Mouse (Mus musculus) midbrain, embryonic 13.5 days (tissue): ENCODE data around the gene Khdc4. TPM values are rescaled to one million over a fixed set of nuclear protein-coding genes. Genes with fewer than 3 reads are reported as not detected.
A peak's percentile ranks its signal among the peaks of the same experiment; 100 is the strongest.

ENCODE experiments used
- ATAC-seq: fragments of 200-750 bp; cut with Nextera tagmentation; 2 replicates; pipeline ENCODE4 v1.8.0; 2017; ENCODE audit warnings: mild to moderate bottlenecking, moderate TSS enrichment, moderate library complexity
- H3K27ac ChIP-seq: fragments of 300-500 bp; sonication (generic); 2 replicates; pipeline ENCODE4 v1.5.1; 2015; ENCODE audit warnings: inconsistent platforms, mild to moderate bottlenecking, moderate library complexity
- H3K27me3 ChIP-seq: fragments of 300-500 bp; sonication (generic); 2 replicates; pipeline ENCODE4 v1.6.1; 2015; ENCODE audit warnings: mild to moderate bottlenecking, inconsistent platforms
- H3K36me3 ChIP-seq: fragments of 300-500 bp; sonication (generic); 2 replicates; pipeline ENCODE4 v1.6.1; 2015; ENCODE audit warnings: mild to moderate bottlenecking, inconsistent platforms
- H3K4me1 ChIP-seq: fragments of 300-500 bp; sonication (generic); replicated peaks from 2 replicates; pipeline ENCODE4 v1.6.1; 2015; ENCODE audit warnings: inconsistent platforms
- H3K4me2 ChIP-seq: fragments of 300-500 bp; sonication (generic); replicated peaks from 2 replicates; pipeline ENCODE4 v1.6.1; 2015; ENCODE audit warnings: moderate library complexity, mild to moderate bottlenecking, inconsistent platforms
- H3K4me3 ChIP-seq: fragments of 300-500 bp; sonication (generic); replicated peaks from 2 replicates; pipeline ENCODE4 v1.5.1; 2015; ENCODE audit warnings: mild to moderate bottlenecking, inconsistent platforms
- H3K9ac ChIP-seq: fragments of 300-500 bp; sonication (generic); replicated peaks from 2 replicates; pipeline ENCODE4 v1.6.1; 2015; ENCODE audit warnings: mild to moderate bottlenecking, inconsistent platforms
- H3K9me3 ChIP-seq: fragments of 300-500 bp; sonication (generic); 2 replicates; pipeline ENCODE4 v1.6.1; 2016; ENCODE audit warnings: mild to moderate bottlenecking, inconsistent platforms
- WGBS: fragments of 180-500 bp; shearing (Covaris S2); methylation state at CpG from one replicate; pipeline ENCODE4 v1.1.7; 2015; 5-methylcytosine and 5-hydroxymethylcytosine counted together
- polyA plus RNA-seq: library from polyadenylated mRNA; unstranded; fragments of >200 nt; fragmentation: Nextera tagmentation; extraction: Ambion mirVana; gene quantifications from 2 replicates; pipeline ENCODE4 v1.2.1, GENCODE M21; 2015

The Khdc4 gene
- polyA plus RNA-seq, 1 experiment from 2014 or later: 105 TPM

DNA sequence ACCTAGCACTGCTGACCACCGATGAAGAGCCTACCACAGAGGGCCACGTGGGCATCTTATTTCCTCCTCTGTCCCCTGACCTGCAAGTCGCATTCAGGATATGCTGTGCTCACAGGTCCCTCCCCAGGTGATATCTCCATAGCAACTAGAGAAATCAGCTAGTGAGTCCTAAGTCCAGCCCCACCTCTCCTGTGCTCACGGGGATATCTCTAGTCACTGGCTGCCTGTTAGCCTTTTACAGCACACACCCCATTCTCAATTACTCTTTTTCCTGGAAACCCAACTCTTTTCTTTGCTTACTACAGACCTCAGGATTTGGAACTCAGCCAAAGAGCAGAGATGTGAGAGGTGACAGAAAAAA lies 61.2 kb downstream of the Khdc4 start:
- ATAC-seq: no peak
- peaks cover 17% of the 10 kb centered on the region for H3K9me3 ChIP-seq
- H3K27me3 ChIP-seq: no peaks in the 10 kb centered on the region
- no peaks in the 10 kb centered on the region for H3K4me1 ChIP-seq
- no peak overlapping the region for H3K4me3 ChIP-seq
- WGBS: 93% methylated on average over 4 of the region's 4 CpGs
- no peak overlapping the region for H3K4me2 ChIP-seq
- no peak overlapping the region for H3K27ac ChIP-seq
- H3K9ac ChIP-seq: no peak overlapping the region
- H3K36me3 ChIP-seq: peaks cover 91% of the 10 kb centered on the region

DNA sequence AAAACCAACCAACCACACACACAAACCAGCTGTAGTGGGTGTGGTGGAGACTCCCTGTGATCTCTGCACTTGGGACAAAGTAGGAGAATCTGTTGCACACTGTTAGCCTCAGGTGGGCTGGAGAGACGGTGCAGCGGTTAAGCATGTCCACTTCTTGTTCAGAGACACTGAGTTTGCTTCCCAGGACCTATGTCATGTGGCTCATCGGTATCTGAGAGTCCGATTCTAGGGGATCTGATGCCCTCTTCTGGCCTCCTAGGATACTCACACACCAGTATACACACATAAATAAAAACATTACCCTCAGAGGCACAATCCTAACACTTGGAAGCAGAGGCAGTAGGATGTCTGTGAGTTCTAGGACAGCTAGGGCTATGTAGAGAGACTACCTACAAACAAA lies 68.7 kb downstream of the Khdc4 start:
- H3K9ac ChIP-seq: no peak overlapping the region
- H3K27me3 ChIP-seq: no peaks in the 10 kb centered on the region
- H3K4me1 ChIP-seq: peaks cover 47% of the 10 kb centered on the region
- WGBS: 77% methylated on average over 4 of the region's 4 CpGs
- H3K4me2 ChIP-seq: no peak overlapping the region
- no peaks in the 10 kb centered on the region for H3K9me3 ChIP-seq
- peaks cover 80% of the 10 kb centered on the region for H3K36me3 ChIP-seq
- ATAC-seq: no peak
- H3K27ac ChIP-seq: no peak overlapping the region
- no peak overlapping the region for H3K4me3 ChIP-seq

DNA sequence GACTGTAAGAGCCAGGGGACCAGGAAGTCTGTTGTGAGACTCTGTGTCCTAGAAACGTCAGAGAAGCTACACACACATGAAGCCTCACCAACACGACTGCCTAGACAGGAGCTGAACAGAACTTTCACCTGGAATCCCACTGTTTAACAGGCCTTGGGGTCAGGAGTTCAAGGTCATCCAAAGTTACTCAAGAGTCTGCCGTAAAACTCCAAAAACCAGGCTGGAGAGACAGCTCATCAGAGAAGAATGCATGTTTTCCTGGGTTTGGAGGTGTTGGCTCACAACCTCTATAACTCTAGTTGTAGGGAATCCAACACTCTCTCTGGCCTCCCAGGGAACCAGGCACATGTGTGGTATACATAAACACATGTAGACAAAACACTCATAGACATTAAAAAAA lies 69.9 kb downstream of the Khdc4 start:
- WGBS: 82% methylated on average over 3 of the region's 3 CpGs

DNA sequence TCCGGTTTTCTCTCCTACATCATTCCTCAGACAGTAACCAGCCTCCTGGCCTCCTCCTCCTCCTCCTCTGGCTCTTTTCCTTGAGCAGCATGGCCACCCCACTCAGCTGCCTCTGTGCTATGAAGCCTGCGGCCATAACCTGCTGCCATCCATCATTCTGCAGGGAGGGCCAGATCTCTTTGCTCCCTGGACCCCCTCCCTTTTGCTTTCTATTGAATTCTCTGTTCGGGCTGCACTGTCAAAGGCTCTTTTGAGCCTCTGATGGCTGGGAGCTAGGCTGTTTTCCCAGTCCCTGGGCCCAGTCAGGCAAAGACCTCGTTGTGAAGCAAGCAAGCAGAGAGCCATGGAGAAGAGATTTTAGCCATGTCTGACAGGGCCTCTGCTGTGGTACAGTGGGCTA lies 70.7 kb downstream of the Khdc4 start:
- no peak for ATAC-seq
- Histone ChIP-seq H3K4me3 (no peak overlapping the region), H3K4me2 (peak overlapping the region; percentile 14; the same call in 1 of the 2 replicates), H3K9ac (peak overlapping the region; percentile 44; the same call in 1 of the 2 replicates), H3K27me3 (no peaks in the 10 kb centered on the region), H3K9me3 (no peaks in the 10 kb centered on the region), H3K4me1 (peaks cover 58% of the 10 kb centered on the region), H3K36me3 (peaks cover 82% of the 10 kb centered on the region), H3K27ac (peak overlapping the region; percentile 92)
- 37% methylated on average over 4 of the region's 4 CpGs for WGBS

More for the DNA sequence above, 69.9 kb downstream of the Khdc4 start:
- H3K4me3 ChIP-seq: no peak overlapping the region
- no peaks in the 10 kb centered on the region for H3K9me3 ChIP-seq
- no peaks in the 10 kb centered on the region for H3K27me3 ChIP-seq
- H3K4me2 ChIP-seq: no peak overlapping the region
- ATAC-seq: no peak
- peaks cover 56% of the 10 kb centered on the region for H3K4me1 ChIP-seq
- H3K27ac ChIP-seq: no peak overlapping the region
- H3K36me3 ChIP-seq: peaks cover 81% of the 10 kb centered on the region
- H3K9ac ChIP-seq: no peak overlapping the region

DNA sequence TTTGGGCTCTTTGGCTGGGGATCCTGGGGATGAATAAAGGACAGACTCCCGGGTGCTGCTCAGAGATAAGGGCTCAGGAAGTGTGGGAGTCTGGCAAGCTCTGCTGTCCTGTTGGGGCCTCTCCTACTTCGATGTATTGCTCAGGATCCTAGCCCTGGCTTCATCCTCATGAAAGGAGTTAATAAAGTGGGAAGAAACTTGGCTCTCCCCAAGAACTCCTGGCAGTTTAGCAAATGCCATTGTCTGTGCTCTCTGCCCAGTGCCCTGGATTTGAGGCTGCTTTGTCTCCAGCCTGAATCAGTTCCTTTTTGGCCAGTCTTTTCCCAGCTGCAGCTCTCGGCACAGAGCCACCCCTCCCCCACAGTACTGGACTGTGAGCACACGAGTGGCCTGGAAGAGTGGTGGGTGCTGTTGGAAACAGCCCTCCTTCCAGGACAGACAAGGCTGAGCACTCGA lies 72.5 kb downstream of the Khdc4 start:
- Histone ChIP-seq H3K9ac (peak overlapping the region; percentile 62), H3K4me3 (peak overlapping the region; percentile 4), H3K36me3 (peaks cover 82% of the 10 kb centered on the region), H3K4me1 (peaks cover 72% of the 10 kb centered on the region), H3K4me2 (peak overlapping the region; percentile 37), H3K9me3 (no peaks in the 10 kb centered on the region), H3K27ac (peak overlapping the region; percentile 92), H3K27me3 (no peaks in the 10 kb centered on the region)
- peak; percentile 90 for ATAC-seq
- WGBS: 2% methylated on average over 5 of the region's 5 CpGs

DNA sequence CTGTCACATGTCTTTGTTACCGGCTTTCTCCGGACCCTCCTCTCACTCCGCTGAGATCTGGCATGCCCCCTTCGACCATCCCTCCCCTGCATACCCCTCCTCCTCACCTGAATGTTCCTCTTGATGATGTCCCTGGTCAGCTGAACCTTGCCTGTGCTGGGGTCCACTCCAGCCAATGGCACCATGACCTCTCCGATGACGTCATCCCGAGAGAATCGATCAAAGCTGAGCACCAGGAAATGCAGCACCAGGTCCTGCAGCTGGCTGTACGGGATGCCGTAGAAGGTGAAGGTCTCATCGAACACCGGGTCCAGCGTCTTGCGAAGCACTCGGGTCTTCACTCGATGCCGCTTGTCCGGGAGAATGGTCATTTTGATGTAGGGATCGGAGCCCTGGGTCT lies 76.0 kb downstream of the Khdc4 start:
- H3K4me2 ChIP-seq: no peak overlapping the region
- H3K4me1 ChIP-seq: peaks cover 56% of the 10 kb centered on the region
- no peaks in the 10 kb centered on the region for H3K9me3 ChIP-seq
- WGBS: 96% methylated on average over 19 of the region's 19 CpGs
- no peak overlapping the region for H3K4me3 ChIP-seq
- H3K36me3 ChIP-seq: peaks cover 79% of the 10 kb centered on the region
- no peak for ATAC-seq
- H3K9ac ChIP-seq: no peak overlapping the region
- no peaks in the 10 kb centered on the region for H3K27me3 ChIP-seq
- H3K27ac ChIP-seq: no peak overlapping the region

DNA sequence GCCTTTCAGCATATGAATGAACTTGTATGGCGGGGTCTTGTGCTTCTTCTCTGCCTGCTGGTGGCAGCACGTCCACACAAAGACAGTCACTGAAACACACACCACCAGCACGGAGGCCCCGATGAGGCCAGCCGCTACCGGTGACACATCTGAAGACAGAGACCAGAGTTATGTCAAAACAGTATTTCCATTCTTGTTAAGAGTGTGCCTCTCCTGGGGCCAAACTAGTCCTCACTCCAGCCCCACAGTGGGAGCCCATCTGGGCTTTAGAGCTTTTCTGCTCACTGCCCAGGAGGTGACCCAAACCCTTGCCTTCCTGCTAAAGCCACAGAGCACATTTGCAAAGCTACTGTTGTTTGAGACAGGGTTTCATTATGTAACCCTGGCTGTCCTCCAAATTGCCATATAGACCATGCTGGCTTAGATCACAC lies 76.8 kb downstream of the Khdc4 start:
- H3K9me3 ChIP-seq: no peaks in the 10 kb centered on the region
- H3K4me3 ChIP-seq: no peak overlapping the region
- no peak overlapping the region for H3K9ac ChIP-seq
- ATAC-seq: no peak
- no peak overlapping the region for H3K4me2 ChIP-seq
- 49% methylated on average over 6 of the region's 6 CpGs for WGBS
- peaks cover 72% of the 10 kb centered on the region for H3K36me3 ChIP-seq
- peak overlapping the region; percentile 47; the same call in 1 of the 2 replicates for H3K27ac ChIP-seq
- no peaks in the 10 kb centered on the region for H3K27me3 ChIP-seq
- H3K4me1 ChIP-seq: peaks cover 48% of the 10 kb centered on the region

Other genes with a start within 250 kb of the Khdc4 start
- gene Sema4a, start 224.6 kb upstream of the Khdc4 start, polyA plus RNA-seq: 28.8 and 31.1 TPM in 2 replicates
- gene Lmna, start 175.8 kb upstream of the Khdc4 start, polyA plus RNA-seq: 21.4 and 23.4 TPM in 2 replicates
- gene Mex3a, start 153.4 kb upstream of the Khdc4 start, polyA plus RNA-seq: 49.5 and 51.5 TPM in 2 replicates
- gene Rab25, start 137.5 kb upstream of the Khdc4 start, polyA plus RNA-seq: not detected in 2 replicates
- gene Lamtor2, start 132.7 kb upstream of the Khdc4 start, polyA plus RNA-seq: 181 and 182 TPM in 2 replicates
- 39.1 and 46.7 TPM in 2 replicates for gene Ubqln4, start 132.0 kb upstream of the Khdc4 start, polyA plus RNA-seq
- 142 and 148 TPM in 2 replicates for gene Ssr2, start 109.9 kb upstream of the Khdc4 start, polyA plus RNA-seq
- gene Arhgef2, start 79.8 kb upstream of the Khdc4 start, polyA plus RNA-seq: 163 and 175 TPM in 2 replicates
- not detected in 2 replicates for gene Rxfp4, start 32.7 kb upstream of the Khdc4 start, polyA plus RNA-seq
- gene Rit1, start 31.0 kb downstream of the Khdc4 start, polyA plus RNA-seq: 51.1 and 52.1 TPM in 2 replicates
- 200 and 211 TPM in 2 replicates for gene Syt11, start 89.4 kb downstream of the Khdc4 start, polyA plus RNA-seq
- gene Gon4l, start 149.4 kb downstream of the Khdc4 start, polyA plus RNA-seq: 14.1 and 14.9 TPM in 2 replicates
- 44.7 and 50.8 TPM in 2 replicates for gene Msto1, start 228.2 kb downstream of the Khdc4 start, polyA plus RNA-seq